Mouse (Mus musculus): ENCODE data around the gene Retnlb.

DNA sequence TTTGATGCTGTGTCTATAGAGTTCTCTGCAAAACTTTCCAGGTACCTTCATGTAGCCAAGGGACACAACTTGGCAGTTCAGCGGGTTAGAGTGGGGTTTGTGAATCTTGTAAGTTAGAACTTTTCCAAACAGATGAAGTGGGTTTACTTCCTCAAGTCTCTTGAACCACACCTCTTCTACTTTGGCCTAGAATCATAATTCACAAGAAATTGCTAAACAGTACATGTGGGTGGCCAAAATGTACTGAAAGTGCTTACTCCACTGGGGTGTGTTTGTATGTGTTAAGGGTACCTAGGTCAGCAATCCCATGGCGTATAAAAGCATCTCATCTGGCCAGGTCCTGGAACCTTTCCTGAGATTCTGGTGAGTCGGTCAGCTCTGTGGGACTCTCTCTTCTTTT lies 25.6 kb downstream of the Retnlb start, which contains the start of gene Retnla:
- TF ChIP-seq CTCF (IDR thresholded peaks at IDR 0.05; ENCODE audit: low read depth) (no peak), EP300 (IDR thresholded peaks at IDR 0.05; ENCODE audit: low read depth) (no peak)
